8 mouse cellular contexts compared by ENCODE assay signal in the genomic region with DNA sequence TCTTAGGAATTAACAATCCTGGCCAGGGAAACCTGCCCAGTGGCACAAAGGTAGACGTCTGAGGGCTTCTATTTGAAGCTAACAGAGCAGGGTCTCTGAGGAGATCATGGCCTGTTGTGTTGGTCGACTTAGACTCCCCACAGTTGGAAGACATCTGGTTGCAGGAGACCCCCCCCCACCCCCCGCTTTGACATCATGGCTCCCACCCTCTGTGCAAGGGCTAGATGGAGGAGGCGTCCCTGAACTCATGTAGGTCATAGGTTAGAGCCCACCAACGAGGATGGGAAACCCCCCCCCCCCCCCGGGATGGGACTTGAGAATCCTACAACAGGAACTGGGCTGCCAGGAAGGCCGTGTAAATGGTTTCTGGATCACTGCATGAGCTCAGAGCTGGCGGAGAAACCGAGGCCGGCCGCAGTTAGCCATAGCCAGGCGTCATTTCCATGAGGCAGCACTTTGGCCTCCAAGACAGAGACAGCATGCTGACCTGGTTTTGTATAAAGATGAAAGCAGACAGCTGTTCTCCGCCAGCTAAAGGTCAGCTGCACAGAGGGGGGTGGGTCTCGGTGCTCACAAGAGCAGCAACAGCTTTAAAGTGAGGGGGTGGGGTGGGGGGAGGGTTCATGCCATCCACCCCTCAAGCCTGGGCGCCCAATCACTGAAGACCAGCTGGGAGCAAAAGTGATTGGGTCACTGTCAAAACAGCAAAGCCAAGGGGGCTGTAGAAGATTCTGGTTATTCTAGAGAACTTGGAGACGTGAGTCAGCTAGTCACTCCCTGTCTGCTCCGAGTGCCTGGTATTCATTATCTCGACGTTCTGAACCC.
DNase-seq lines count a peak whose midpoint lies in the region; ATAC-seq and TF ChIP-seq lines count a peak whose summit lies in the region.

No protein-coding gene starts in this region.

- no peaks in the 10 kb centered on the region; the same call in 1 of the 2 replicates for H3K9me3 ChIP-seq in forebrain, embryonic 10.5 days
- no peaks in the 10 kb centered on the region for H3K9me3 ChIP-seq in forebrain, embryonic 15.5 days
- no peaks in the 10 kb centered on the region for H3K9me3 ChIP-seq in midbrain, embryonic 11.5 days (ENCODE audit: control insufficient read depth, low read length)
- no peaks in the 10 kb centered on the region for H3K9me3 ChIP-seq in midbrain, embryonic 14.5 days (ENCODE audit: control insufficient read depth, low read length)
- H3K9me3 ChIP-seq in heart, embryonic 13.5 days = 0 out of 2 replicates have a peak, but pooled peaks cover 3% of the 10 kb centered on the region
- H3K9me3 ChIP-seq in stomach, postnatal 0 days (ENCODE audit: control insufficient read depth, low read length) = no peaks in the 10 kb centered on the region

- peaks cover 2% of the 10 kb centered on the region; the same call in 1 of the 2 replicates for H3K36me3 ChIP-seq in forebrain, embryonic 10.5 days (replicated peaks)
- no peaks in the 10 kb centered on the region for H3K36me3 ChIP-seq in forebrain, embryonic 15.5 days
- H3K36me3 ChIP-seq in midbrain, embryonic 11.5 days (ENCODE audit: control insufficient read depth, insufficient read depth, low read length) = no peaks in the 10 kb centered on the region
- H3K36me3 ChIP-seq in midbrain, embryonic 14.5 days (ENCODE audit: control insufficient read depth, insufficient read depth, low read length) = no peaks in the 10 kb centered on the region
- peaks cover 71% of the 10 kb centered on the region for H3K36me3 ChIP-seq in heart, embryonic 13.5 days
- peaks cover 30% of the 10 kb centered on the region for H3K36me3 ChIP-seq in stomach, postnatal 0 days (ENCODE audit: control insufficient read depth, insufficient read depth, low read length)

- no peak for TF ChIP-seq CTCF in stomach, postnatal 0 days (IDR thresholded peaks at IDR 0.05; ENCODE audit: low read depth)

- TF ChIP-seq EP300 in stomach, postnatal 0 days (optimal IDR thresholded peaks at IDR 0.05) = no peak

- 50% methylated on average over 19 of the region's 19 CpGs for WGBS in forebrain, embryonic 10.5 days
- WGBS in forebrain, embryonic 15.5 days = 59% methylated on average over 19 of the region's 19 CpGs
- 33% methylated on average over 19 of the region's 19 CpGs for WGBS in midbrain, embryonic 11.5 days
- 44% methylated on average over 19 of the region's 19 CpGs for WGBS in midbrain, embryonic 14.5 days
- WGBS in heart, embryonic 13.5 days = 61% methylated on average over 19 of the region's 19 CpGs
- WGBS in stomach, postnatal 0 days = 61% methylated on average over 19 of the region's 19 CpGs

- H3K27ac ChIP-seq in forebrain, embryonic 10.5 days = 0 out of 2 replicates have a peak overlapping the region, but pooled peaks have one; percentile 53
- no peak overlapping the region for H3K27ac ChIP-seq in forebrain, embryonic 15.5 days (replicated peaks)
- no peak overlapping the region for H3K27ac ChIP-seq in midbrain, embryonic 11.5 days (ENCODE audit: low read depth, low read length)
- H3K27ac ChIP-seq in midbrain, embryonic 14.5 days (replicated peaks; ENCODE audit: low read depth, low read length) = no peak overlapping the region
- peak overlapping the region; percentile 32; the same call in 1 of the 2 replicates for H3K27ac ChIP-seq in heart, embryonic 13.5 days (replicated peaks)
- H3K27ac ChIP-seq in stomach, postnatal 0 days (replicated peaks) = 0 out of 2 replicates have a peak overlapping the region, but pooled peaks have one; percentile 8

- H3K27me3 ChIP-seq in forebrain, embryonic 10.5 days (ENCODE audit: poor library complexity, severe bottlenecking) = peaks cover 66% of the 10 kb centered on the region
- H3K27me3 ChIP-seq in forebrain, embryonic 15.5 days = no peaks in the 10 kb centered on the region
- H3K27me3 ChIP-seq in midbrain, embryonic 11.5 days (ENCODE audit: control insufficient read depth, insufficient read depth, low read length) = no peaks in the 10 kb centered on the region; the same call in 1 of the 2 replicates
- H3K27me3 ChIP-seq in midbrain, embryonic 14.5 days (ENCODE audit: control insufficient read depth, insufficient read depth, low read length) = no peaks in the 10 kb centered on the region
- no peaks in the 10 kb centered on the region for H3K27me3 ChIP-seq in heart, embryonic 13.5 days (replicated peaks)
- H3K27me3 ChIP-seq in stomach, postnatal 0 days (ENCODE audit: control insufficient read depth, insufficient read depth, low read length) = no peaks in the 10 kb centered on the region

- H3K4me3 ChIP-seq in forebrain, embryonic 10.5 days = no peak overlapping the region
- no peak overlapping the region for H3K4me3 ChIP-seq in forebrain, embryonic 15.5 days
- no peak overlapping the region for H3K4me3 ChIP-seq in midbrain, embryonic 11.5 days (ENCODE audit: low read depth, low read length)
- no peak overlapping the region for H3K4me3 ChIP-seq in midbrain, embryonic 14.5 days (replicated peaks; ENCODE audit: low read depth, low read length)
- H3K4me3 ChIP-seq in heart, embryonic 13.5 days = no peak overlapping the region
- H3K4me3 ChIP-seq in stomach, postnatal 0 days (ENCODE audit: low read depth, low read length) = no peak overlapping the region

- no peak for ATAC-seq in forebrain, embryonic 15.5 days (replicated peaks)
- ATAC-seq in midbrain, embryonic 11.5 days (ENCODE audit: low FRiP score) = no peak
- ATAC-seq in midbrain, embryonic 14.5 days (ENCODE audit: low FRiP score, low TSS enrichment) = no peak
- no peak for ATAC-seq in heart, embryonic 13.5 days (ENCODE audit: extremely low read depth, insufficient number of reproducible peaks, low FRiP score, low TSS enrichment)
- ATAC-seq in stomach, postnatal 0 days (ENCODE audit: low FRiP score, low TSS enrichment) = peak; percentile 28; the same call in 1 of the 2 replicates

- peaks cover 43% of the 10 kb centered on the region for H3K4me1 ChIP-seq in forebrain, embryonic 10.5 days
- peaks cover 11% of the 10 kb centered on the region for H3K4me1 ChIP-seq in forebrain, embryonic 15.5 days
- H3K4me1 ChIP-seq in midbrain, embryonic 11.5 days (ENCODE audit: control insufficient read depth, insufficient read depth, low read length) = peaks cover 17% of the 10 kb centered on the region
- H3K4me1 ChIP-seq in midbrain, embryonic 14.5 days (ENCODE audit: control insufficient read depth, insufficient read depth, low read length) = peaks cover 8% of the 10 kb centered on the region; the same call in 1 of the 2 replicates
- H3K4me1 ChIP-seq in heart, embryonic 13.5 days = peaks cover 9% of the 10 kb centered on the region
- no peaks in the 10 kb centered on the region for H3K4me1 ChIP-seq in stomach, postnatal 0 days (replicated peaks; ENCODE audit: control insufficient read depth, insufficient read depth)

- H3K9ac ChIP-seq in forebrain, embryonic 15.5 days (replicated peaks) = no peak overlapping the region
- H3K9ac ChIP-seq in midbrain, embryonic 11.5 days (ENCODE audit: low read length) = no peak overlapping the region
- H3K9ac ChIP-seq in midbrain, embryonic 14.5 days (replicated peaks; ENCODE audit: low read length) = no peak overlapping the region
- no peak overlapping the region for H3K9ac ChIP-seq in heart, embryonic 13.5 days
- no peak overlapping the region for H3K9ac ChIP-seq in stomach, postnatal 0 days (ENCODE audit: low read length)

- no peak overlapping the region for H3K4me2 ChIP-seq in forebrain, embryonic 15.5 days (replicated peaks)
- no peak overlapping the region for H3K4me2 ChIP-seq in midbrain, embryonic 11.5 days
- no peak overlapping the region for H3K4me2 ChIP-seq in midbrain, embryonic 14.5 days (ENCODE audit: low read length)
- no peak overlapping the region for H3K4me2 ChIP-seq in heart, embryonic 13.5 days
- no peak overlapping the region for H3K4me2 ChIP-seq in stomach, postnatal 0 days (replicated peaks; ENCODE audit: low read depth)

- DNase-seq in forebrain, embryonic 10.5 days (ENCODE audit: extremely low spot score, low spot score) = no peak
- DNase-seq in midbrain, embryonic 11.5 days (ENCODE audit: low spot score, missing footprints) = peak; percentile 81
- DNase-seq in midbrain, embryonic 14.5 days = no peak
- DNase-seq in stomach, postnatal 0 days (ENCODE audit: low spot score) = no peak
- no peak for DNase-seq in frontal cortex, adult 2 months (ENCODE audit: extremely low spot score in 1 of 2, low spot score in 1 of 2)
- no peak for DNase-seq in layer of hippocampus, adult 18-20 months (ENCODE audit: low spot score in 2 of 2)

Comparison
In these comparisons a context has a peak if more than half of its experiments do, and no peak if none do; other contexts are left out.
1. H3K27ac ChIP-seq: peak in forebrain, embryonic 10.5 days (single experiment), heart, embryonic 13.5 days (single experiment) and stomach, postnatal 0 days (single experiment); none in forebrain, embryonic 15.5 days (single experiment), midbrain, embryonic 11.5 days (single experiment) and midbrain, embryonic 14.5 days (single experiment).